Mouse (Mus musculus) stomach, embryonic 15.5 days (tissue): ENCODE measurements around the gene Madcam1. TPM values are rescaled to one million over a fixed set of nuclear protein-coding genes. Genes with fewer than 3 reads are reported as not detected.
"Not testable (repeated sequence)": the region's sequence is repeated elsewhere in the genome, so short reads cannot be mapped to it uniquely, and the experiment has no call there.

ENCODE experiments used
- ATAC-seq: fragments of 200-750 bp; cut with Nextera tagmentation; 2 replicates; pipeline ENCODE4 v1.8.0; 2017; ENCODE audit warnings: low read depth, moderate number of reproducible peaks, moderate TSS enrichment; ENCODE audit not compliant: insufficient read depth, low FRiP score
- H3K27ac ChIP-seq: fragments of 300-500 bp; sonication (generic); 2 replicates; pipeline ENCODE4 v1.5.1; 2015; ENCODE audit warnings: mild to moderate bottlenecking, inconsistent platforms
- H3K27me3 ChIP-seq: fragments of 300-500 bp; sonication (generic); replicated peaks from 2 replicates; pipeline ENCODE4 v1.6.1; 2015; ENCODE audit warnings: inconsistent platforms
- H3K36me3 ChIP-seq: fragments of 300-500 bp; sonication (generic); 2 replicates; pipeline ENCODE4 v1.6.1; 2015; ENCODE audit warnings: inconsistent platforms
- H3K4me1 ChIP-seq: fragments of 300-500 bp; sonication (generic); 2 replicates; pipeline ENCODE4 v1.6.1; 2015; ENCODE audit warnings: inconsistent platforms
- H3K4me2 ChIP-seq: fragments of 300-500 bp; sonication (generic); 2 replicates; pipeline ENCODE4 v1.6.1; 2015; ENCODE audit warnings: mild to moderate bottlenecking, inconsistent platforms
- H3K4me3 ChIP-seq: fragments of 300-500 bp; sonication (generic); replicated peaks from 2 replicates; pipeline ENCODE4 v1.5.1; 2015; ENCODE audit warnings: inconsistent platforms
- H3K9ac ChIP-seq: fragments of 300-500 bp; sonication (generic); 2 replicates; pipeline ENCODE4 v1.6.1; 2015; ENCODE audit warnings: inconsistent platforms
- H3K9me3 ChIP-seq: fragments of 300-500 bp; sonication (generic); 2 replicates; pipeline ENCODE4 v1.6.1; 2016; ENCODE audit warnings: inconsistent platforms
- WGBS: fragments of 180-500 bp; shearing (Covaris S2); methylation state at CpG from one replicate; pipeline ENCODE4 v1.1.7; 2015; 5-methylcytosine and 5-hydroxymethylcytosine counted together
- polyA plus RNA-seq: library from polyadenylated mRNA; unstranded; fragments of >200 nt; fragmentation: Nextera tagmentation; extraction: Ambion mirVana; gene quantifications from 2 replicates; pipeline ENCODE4 v1.2.1, GENCODE M21; 2015

Madcam1 gene
- polyA plus RNA-seq, 1 experiment from 2014 or later = 41.1 TPM

GRCm38 (mm10) chr10:79695231-79696128 lies 31.1 kb downstream of the Madcam1 start:
- peak; percentile 43; the same call in 1 of the 2 replicates for ATAC-seq
- Histone ChIP-seq H3K4me2 (peak overlapping the region; percentile 8; the same call in 1 of the 2 replicates), H3K9ac (no peak overlapping the region), H3K27me3 (no peaks in the 10 kb centered on the region), H3K4me3 (no peak overlapping the region), H3K27ac (peak overlapping the region; percentile 83), H3K4me1 (peaks cover 30% of the 10 kb centered on the region), H3K9me3 (no peaks in the 10 kb centered on the region), H3K36me3 (no peaks in the 10 kb centered on the region)
- 53% methylated on average over 13 of the region's 13 CpGs for WGBS

DNA sequence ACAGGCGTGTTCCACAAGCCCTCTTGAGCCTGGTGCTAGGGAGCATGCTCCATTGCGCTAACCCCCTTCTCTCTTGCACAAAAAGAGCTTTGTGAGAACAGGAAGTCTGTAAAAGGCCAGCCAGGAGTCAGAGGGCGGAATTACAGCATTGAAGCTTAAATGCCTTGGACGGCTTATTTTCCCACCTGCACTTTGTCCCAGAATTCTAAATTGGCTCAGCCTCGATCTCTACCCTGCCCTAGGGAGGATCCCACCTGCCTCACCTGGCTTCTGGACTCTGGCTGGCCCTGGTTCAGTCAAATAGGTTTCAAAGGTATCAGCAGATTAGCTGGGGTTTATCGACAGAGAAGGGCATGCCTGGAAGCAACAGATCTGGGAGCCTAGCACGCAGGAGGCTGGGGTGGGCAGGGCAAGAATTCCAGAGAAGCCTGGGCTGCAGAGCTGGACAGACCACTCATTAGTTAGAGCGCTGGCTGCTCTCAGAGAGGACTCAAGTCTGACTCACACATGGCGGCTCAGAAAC lies 31.8 kb downstream of the Madcam1 start:
- peak; percentile 73 for ATAC-seq
- H3K4me3 ChIP-seq = no peak overlapping the region
- H3K36me3 ChIP-seq = no peaks in the 10 kb centered on the region
- H3K9ac ChIP-seq = no peak overlapping the region
- H3K27ac ChIP-seq = peak overlapping the region; percentile 83
- H3K4me2 ChIP-seq = peak overlapping the region; percentile 8
- H3K9me3 ChIP-seq = no peaks in the 10 kb centered on the region
- peaks cover 34% of the 10 kb centered on the region for H3K4me1 ChIP-seq
- 31% methylated on average over 9 of the region's 9 CpGs for WGBS
- H3K27me3 ChIP-seq = no peaks in the 10 kb centered on the region

DNA sequence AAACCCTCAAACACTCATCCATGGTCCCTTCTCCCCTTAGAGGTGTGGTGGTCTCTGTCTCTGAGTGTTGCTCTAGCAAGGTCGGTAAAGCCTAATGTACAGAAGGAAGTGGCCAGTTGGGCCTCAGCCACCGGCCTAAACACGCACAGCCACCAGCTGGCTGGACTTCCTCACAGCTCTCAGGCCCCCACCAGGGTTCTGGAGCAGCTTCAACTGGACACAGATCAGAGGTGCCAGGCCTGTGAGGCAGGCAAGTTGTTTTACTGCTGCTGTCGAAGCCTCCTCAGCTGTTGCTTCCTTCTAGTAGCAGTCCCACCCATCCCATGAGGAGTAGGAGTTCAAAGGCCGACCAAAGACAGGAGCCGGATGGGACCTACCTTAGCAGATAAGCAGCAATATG lies 33.6 kb downstream of the Madcam1 start:
- no peak overlapping the region for H3K9ac ChIP-seq
- H3K9me3 ChIP-seq = no peaks in the 10 kb centered on the region
- 71% methylated on average over 6 of the region's 6 CpGs for WGBS
- no peaks in the 10 kb centered on the region for H3K27me3 ChIP-seq
- H3K4me3 ChIP-seq = no peak overlapping the region
- peaks cover 43% of the 10 kb centered on the region for H3K4me1 ChIP-seq
- no peak overlapping the region for H3K4me2 ChIP-seq
- no peaks in the 10 kb centered on the region for H3K36me3 ChIP-seq
- peak overlapping the region; percentile 83; the same call in 1 of the 2 replicates for H3K27ac ChIP-seq
- ATAC-seq = no peak

- 91% methylated on average over 6 of the region's 6 CpGs for WGBS
Measured at GRCm38 (mm10) chr10:79698459-79698858, 34.1 kb downstream of the Madcam1 start.

GRCm38 (mm10) chr10:79700676-79701075 lies 36.3 kb downstream of the Madcam1 start:
- Histone ChIP-seq H3K4me2 (no peak overlapping the region), H3K4me1 (peaks cover 44% of the 10 kb centered on the region)

More at GRCm38 (mm10) chr10:79698459-79698858, 34.1 kb downstream of the Madcam1 start:
- no peak overlapping the region for H3K4me2 ChIP-seq
- no peaks in the 10 kb centered on the region for H3K27me3 ChIP-seq
- H3K27ac ChIP-seq = no peak overlapping the region
- no peaks in the 10 kb centered on the region for H3K36me3 ChIP-seq
- no peak overlapping the region for H3K4me3 ChIP-seq
- no peak overlapping the region for H3K9ac ChIP-seq
- no peaks in the 10 kb centered on the region for H3K9me3 ChIP-seq
- peaks cover 43% of the 10 kb centered on the region for H3K4me1 ChIP-seq
- no peak for ATAC-seq

DNA sequence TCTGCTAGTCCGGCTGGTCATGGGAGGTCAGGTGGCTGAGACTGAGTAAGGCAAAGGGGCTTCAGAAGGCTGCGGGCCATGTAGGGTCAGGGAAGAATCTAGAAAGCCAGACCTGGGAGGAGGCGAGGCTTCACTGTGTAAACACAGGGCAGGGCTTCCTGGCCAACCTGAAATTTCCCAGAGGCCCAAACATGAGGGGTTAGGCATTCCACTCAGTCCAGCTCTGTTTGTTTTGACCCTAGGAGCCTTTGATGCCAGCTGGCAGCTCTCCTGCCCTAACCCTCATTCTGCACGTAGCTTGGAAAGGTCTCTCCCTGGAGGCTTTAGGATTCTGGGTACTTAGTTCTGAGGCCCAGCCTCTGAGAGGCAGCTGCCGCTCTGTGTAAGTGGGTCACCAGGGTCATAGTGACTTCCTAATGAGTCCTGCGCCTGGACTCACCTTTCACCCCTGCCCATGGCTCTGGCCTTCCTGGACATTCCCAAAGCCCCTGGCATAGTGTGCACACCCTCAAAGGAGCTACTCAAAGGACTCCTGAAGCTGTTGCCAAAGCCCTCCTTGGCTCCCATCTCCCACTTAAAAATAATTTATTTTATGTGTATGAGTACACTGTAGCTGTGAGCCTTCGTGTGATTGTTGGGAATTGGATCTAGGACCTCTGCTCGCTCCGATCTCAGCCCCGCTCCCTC lies 37.2 kb downstream of the Madcam1 start:
- H3K4me3 ChIP-seq = no peak overlapping the region
- no peak overlapping the region; the same call in 1 of the 2 replicates for H3K9ac ChIP-seq
- ATAC-seq = peak; percentile 43
- WGBS = 37% methylated on average over 10 of the region's 10 CpGs
- H3K27me3 ChIP-seq = no peaks in the 10 kb centered on the region
- H3K9me3 ChIP-seq = no peaks in the 10 kb centered on the region
- H3K4me1 ChIP-seq = peaks cover 44% of the 10 kb centered on the region
- no peaks in the 10 kb centered on the region for H3K36me3 ChIP-seq
- H3K4me2 ChIP-seq = no peak overlapping the region
- peak overlapping the region; percentile 86 for H3K27ac ChIP-seq

More at GRCm38 (mm10) chr10:79700676-79701075, 36.3 kb downstream of the Madcam1 start:
- no peak overlapping the region for H3K9ac ChIP-seq
- no peak overlapping the region for H3K4me3 ChIP-seq
- no peaks in the 10 kb centered on the region for H3K9me3 ChIP-seq
- H3K27ac ChIP-seq = peak overlapping the region; percentile 86
- no peaks in the 10 kb centered on the region for H3K27me3 ChIP-seq
- WGBS = 25% methylated on average over 7 of the region's 7 CpGs
- H3K36me3 ChIP-seq = no peaks in the 10 kb centered on the region
- no peak for ATAC-seq

DNA sequence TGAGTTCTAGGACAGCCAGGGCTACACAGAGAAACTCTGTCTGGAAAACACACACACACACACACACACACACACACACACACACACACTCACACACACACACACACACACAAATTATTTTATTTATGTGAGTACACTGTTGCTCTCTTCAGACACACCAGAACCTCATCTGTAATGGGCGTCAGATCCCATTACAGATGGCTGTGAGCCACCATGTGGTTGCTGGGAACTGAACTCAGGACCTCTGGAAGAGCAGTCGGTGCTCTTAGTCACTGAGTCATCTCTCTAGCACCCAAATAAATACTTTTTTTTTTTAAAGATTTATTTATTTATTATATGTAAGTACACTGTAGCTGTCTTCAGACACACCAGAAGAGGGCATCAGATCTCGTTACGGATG lies 38.6 kb downstream of the Madcam1 start:
- H3K4me2 ChIP-seq, H3K9ac ChIP-seq, H3K27me3 ChIP-seq, H3K36me3 ChIP-seq, H3K9me3 ChIP-seq, H3K27ac ChIP-seq, ATAC-seq, H3K4me3 ChIP-seq: not testable (repeated sequence)
- 81% methylated on average over 4 of the region's 4 CpGs for WGBS
- H3K4me1 ChIP-seq = peaks cover 42% of the 10 kb centered on the region

GRCm38 (mm10) chr10:79703541-79703940 lies 39.2 kb downstream of the Madcam1 start:
- no peak for ATAC-seq
- Histone ChIP-seq H3K4me1 (peaks cover 40% of the 10 kb centered on the region), H3K27me3 (no peaks in the 10 kb centered on the region), H3K4me3 (peak overlapping the region; percentile 71), H3K9me3 (no peaks in the 10 kb centered on the region), H3K9ac (no peak overlapping the region), H3K4me2 (peak overlapping the region; percentile 83), H3K27ac (peak overlapping the region; percentile 61), H3K36me3 (peaks cover 1% of the 10 kb centered on the region)
- 77% methylated on average over 10 of the region's 10 CpGs for WGBS

GRCm38 (mm10) chr10:79704065-79704969 lies 40.0 kb downstream of the Madcam1 start, which contains the start of gene Bsg:
Gene Bsg (plus strand): TSS chr10:79704491.
- WGBS = under 1% methylated on average over 65 of the region's 65 CpGs
- peaks cover 48% of the 10 kb centered on the region for H3K4me1 ChIP-seq
- ATAC-seq = peak; percentile 94

GRCm38 (mm10) chr10:79704970-79705360 lies 40.6 kb downstream of the Madcam1 start:
- no peaks in the 10 kb centered on the region for H3K27me3 ChIP-seq
- H3K36me3 ChIP-seq = peaks cover 15% of the 10 kb centered on the region
- H3K27ac ChIP-seq = peak overlapping the region; percentile 81
- H3K9ac ChIP-seq = peak overlapping the region; percentile 88
- peak overlapping the region; percentile 83 for H3K4me2 ChIP-seq
- WGBS = 5% methylated on average over 10 of the region's 10 CpGs
- peak overlapping the region; percentile 71 for H3K4me3 ChIP-seq
- H3K9me3 ChIP-seq = no peaks in the 10 kb centered on the region
- ATAC-seq = no peak
- H3K4me1 ChIP-seq = peaks cover 49% of the 10 kb centered on the region

More at GRCm38 (mm10) chr10:79704065-79704969, 40.0 kb downstream of the Madcam1 start, which contains the start of gene Bsg:
- H3K36me3 ChIP-seq = peaks cover 9% of the 10 kb centered on the region
- peak within 1 kb of the TSS; percentile 71 for H3K4me3 ChIP-seq
- peak within 1 kb of the TSS; percentile 88 for H3K9ac ChIP-seq
- peak within 1 kb of the TSS; percentile 83 for H3K4me2 ChIP-seq
- no peaks in the 10 kb centered on the region for H3K27me3 ChIP-seq
- H3K27ac ChIP-seq = peak within 1 kb of the TSS; percentile 81
- no peaks in the 10 kb centered on the region for H3K9me3 ChIP-seq

- peak overlapping the region; percentile 71 for H3K4me3 ChIP-seq
- H3K4me1 ChIP-seq = peaks cover 46% of the 10 kb centered on the region
- 72% methylated on average over 5 of the region's 5 CpGs for WGBS
- H3K9ac ChIP-seq = 0 out of 2 replicates have a peak overlapping the region, but pooled peaks have one; percentile 88
- H3K27ac ChIP-seq = no peak overlapping the region; the same call in 1 of the 2 replicates
- H3K4me2 ChIP-seq = peak overlapping the region; percentile 83
- peak; percentile 53; the same call in 1 of the 2 replicates for ATAC-seq
- no peaks in the 10 kb centered on the region for H3K9me3 ChIP-seq
- peaks cover 25% of the 10 kb centered on the region for H3K36me3 ChIP-seq
- no peaks in the 10 kb centered on the region for H3K27me3 ChIP-seq
Measured at GRCm38 (mm10) chr10:79705951-79706350, 41.6 kb downstream of the Madcam1 start.
